Mouse (Mus musculus): Measurements from ENCODE around the gene Ctrl.

DNA sequence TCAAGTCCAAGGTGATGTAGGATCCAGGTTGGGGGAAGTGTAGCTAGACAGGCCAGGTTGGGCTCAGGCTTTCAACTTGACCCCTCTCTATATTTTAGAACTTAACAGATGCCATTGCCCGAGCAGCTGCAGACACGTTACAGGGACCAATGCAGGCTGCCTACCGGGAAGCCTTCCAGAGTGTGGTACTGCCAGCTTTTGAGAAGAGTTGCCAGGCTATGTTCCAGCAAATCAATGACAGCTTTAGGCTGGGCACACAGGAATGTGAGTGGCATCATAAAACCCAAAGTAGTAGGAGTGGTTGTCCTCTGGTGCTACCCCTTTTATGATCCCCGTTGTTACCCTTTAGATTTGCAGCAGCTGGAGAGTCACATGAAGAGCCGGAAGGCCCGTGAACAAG is 42.8 kb downstream of the Ctrl start:
- TF ChIP-seq POLR2A (IDR thresholded peaks at IDR 0.05; ENCODE audit: borderline replicate concordance, extremely low read depth, low read depth, low read length): no peak
- no peak for TF ChIP-seq CTCF (IDR thresholded peaks at IDR 0.05; ENCODE audit: insufficient read depth, low read length)

Data from lung, adult 2 months (tissue).